Mouse (Mus musculus) mouse embryonic stem cell (cell line): Measurements from ENCODE around the gene Stxbp3.
"Not testable (repeated sequence)": the region's sequence is repeated elsewhere in the genome, so short reads cannot be mapped to it uniquely, and the experiment has no call there.

Source experiments
- in situ Hi-C, 2 experiments: fragments of 300-500 bp; cut with MboI; formaldehyde crosslinking; loops; 1 replicate in 1 of 2; 3 replicates in 1 of 2; pipeline ENCODE4 v1.14.3; 2019 to 2020; ENCODE audit warnings: low sequenced_read_pairs in 2 of 2, low pct_unique_long_range_greater_than_20kb in 1 of 2, mixed read lengths in 1 of 2; ENCODE audit not compliant: unreplicated experiment in 1 of 2

Gene Stxbp3

DNA sequence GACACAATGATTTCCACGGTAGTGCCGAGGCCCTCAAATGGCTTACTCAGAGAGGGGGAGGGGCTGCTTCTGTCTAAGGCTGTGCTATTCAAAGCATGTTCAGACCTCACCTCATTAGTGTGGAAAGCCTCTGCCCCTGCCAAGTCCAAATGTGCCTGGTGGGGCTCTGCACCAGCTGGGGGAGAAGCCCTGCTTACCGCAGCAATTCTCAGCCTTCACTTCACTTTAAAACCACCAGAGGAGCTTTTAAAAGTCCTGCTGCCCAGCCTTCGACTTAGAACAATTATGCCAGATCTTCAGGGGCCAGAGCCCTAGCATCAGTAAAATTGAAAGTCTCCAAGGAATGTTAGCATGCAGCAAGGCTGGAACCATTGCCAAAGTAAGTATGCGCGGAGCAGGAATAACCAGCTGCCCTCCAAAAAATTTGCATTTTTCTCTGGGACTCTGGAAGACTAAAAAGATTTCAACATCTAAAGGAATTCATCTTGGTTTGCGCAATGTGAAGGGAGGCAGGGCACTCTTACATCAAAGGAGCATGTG lies 18.0 kb upstream of the Stxbp3 start:
- in situ Hi-C loops, result no loop called here

DNA sequence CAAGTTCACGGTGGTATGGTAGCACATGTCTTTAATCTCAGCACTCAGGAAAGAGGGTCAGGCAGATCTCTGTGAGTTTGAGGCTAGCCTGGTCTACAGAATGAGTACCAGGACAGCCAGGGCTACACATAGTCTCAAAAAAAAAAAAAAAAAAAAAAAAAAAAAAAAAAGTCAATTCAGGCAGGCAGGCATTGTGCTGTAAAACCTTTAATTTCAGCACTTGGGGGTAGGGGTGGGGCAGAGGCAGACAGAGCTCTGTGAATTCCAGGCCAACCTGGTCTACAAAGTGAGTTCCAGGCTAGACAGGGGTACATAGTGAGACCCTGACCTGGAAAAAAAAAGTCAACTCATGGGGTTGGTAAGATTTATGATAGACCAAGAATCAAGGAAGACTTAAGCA lies 17.4 kb upstream of the Stxbp3 start:
- in situ Hi-C loops, result no loop called here

DNA sequence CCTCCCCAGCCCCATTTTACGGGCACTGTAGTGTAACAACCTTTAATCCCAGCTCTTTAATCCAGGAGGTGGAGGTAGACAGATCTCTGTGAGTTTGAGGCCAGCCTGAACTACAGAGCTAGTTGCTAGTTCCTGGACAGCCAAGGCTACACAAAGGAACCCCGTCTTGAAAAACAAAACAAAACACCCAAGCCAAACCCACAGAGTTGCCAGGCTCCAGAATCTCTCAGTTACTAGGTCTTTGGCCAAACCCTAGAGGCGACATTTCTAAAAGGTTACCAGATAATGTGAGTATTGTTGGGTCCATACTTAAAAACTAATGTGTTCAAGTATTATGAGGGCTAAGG lies 16.8 kb upstream of the Stxbp3 start:
- in situ Hi-C loops, result no loop called here

DNA sequence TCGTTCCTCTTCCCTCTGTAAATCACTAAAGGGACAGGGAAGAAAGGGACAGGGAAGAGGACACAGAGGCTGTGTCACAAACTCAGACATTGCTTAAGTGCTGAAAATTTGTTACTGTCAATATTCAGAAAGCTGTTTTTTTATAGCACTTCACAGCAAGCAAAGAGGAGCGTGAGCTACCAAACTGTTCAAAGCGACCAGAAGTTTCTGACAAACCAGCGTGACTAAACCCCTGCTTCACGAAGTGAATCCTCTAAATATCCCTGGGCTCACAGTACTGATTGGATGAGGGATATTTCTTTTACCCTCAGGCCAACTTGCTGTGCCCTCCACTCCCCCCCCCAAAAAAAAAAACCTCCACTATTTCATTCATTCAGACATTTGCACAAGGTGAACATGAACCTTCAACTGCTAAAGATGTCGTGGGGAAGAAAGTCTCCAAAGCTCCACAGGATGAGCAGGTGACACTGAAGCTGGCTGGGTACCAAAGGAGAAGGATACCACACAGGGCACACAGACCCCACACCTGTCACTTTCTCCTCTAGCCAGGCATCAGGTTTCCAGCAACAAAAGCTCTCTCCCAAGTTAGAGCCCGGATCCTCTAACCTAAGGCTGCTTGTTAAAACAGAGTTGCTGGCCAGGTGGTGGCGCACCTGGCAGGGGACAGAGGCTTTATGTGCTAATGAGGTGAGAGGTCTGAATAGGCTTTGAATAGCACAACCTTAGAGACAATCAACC lies 16.2 kb upstream of the Stxbp3 start:
- in situ Hi-C loops, result no loop called here

DNA sequence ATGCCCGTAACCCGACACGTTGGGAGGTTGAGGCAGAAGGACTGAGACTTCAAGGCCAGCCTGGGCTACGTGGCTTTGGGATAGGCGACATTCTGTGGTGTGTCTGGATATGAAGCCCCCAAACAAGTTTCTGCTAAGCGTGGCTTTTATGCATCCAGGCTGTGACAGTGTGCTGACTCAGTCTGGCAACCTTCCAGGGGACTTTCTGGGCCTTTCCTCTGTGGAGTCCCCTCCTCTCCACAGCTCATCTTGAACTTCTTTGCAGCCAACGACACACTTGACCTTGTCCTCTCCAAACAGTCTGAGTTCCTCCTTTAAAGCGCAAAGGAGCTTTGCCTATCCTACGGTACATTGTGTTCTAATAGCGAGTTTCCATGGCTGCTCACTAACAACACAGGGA lies 15.5 kb upstream of the Stxbp3 start:
- in situ Hi-C loops, result no loop called here

DNA sequence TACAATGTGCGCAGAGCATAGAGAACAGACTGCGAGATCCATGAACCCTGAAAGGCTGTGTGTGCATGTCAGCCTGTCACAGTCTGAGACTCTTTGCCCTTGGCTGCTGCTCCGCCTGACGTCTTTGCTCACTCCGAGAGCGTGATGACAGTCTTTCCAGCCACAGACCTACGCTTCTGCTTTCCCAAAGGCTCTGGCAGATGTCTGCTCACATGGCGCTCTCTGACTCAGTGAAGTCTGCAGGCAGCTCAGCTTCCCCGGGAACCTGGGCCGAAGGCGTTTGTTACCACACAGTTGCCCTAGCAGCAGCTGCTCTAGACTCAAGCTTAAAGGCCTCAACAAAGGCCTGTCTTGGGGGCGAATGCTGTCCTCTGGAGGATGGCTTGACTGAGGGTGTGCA lies 15.0 kb upstream of the Stxbp3 start:
- in situ Hi-C loops, result no loop called here

DNA sequence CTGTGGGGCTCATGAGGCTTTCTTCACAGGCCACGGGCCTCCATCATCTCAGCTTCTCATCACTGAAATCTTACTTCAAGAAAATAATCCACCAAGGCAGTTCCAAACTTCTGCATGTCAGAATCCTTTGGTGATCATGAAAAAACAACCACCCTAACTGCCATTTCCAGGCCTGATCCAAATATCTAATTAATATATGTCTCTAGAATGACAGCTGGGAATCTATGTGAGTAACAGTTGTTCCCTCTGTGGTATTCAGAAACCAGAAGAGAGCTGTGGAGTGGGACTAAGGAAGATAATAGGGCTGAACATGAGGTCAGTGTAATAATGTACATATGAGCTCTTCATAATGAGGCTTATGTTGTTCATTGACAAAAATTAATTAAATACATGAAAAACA lies 12.9 kb upstream of the Stxbp3 start:
- in situ Hi-C loops, result no loop called here

DNA sequence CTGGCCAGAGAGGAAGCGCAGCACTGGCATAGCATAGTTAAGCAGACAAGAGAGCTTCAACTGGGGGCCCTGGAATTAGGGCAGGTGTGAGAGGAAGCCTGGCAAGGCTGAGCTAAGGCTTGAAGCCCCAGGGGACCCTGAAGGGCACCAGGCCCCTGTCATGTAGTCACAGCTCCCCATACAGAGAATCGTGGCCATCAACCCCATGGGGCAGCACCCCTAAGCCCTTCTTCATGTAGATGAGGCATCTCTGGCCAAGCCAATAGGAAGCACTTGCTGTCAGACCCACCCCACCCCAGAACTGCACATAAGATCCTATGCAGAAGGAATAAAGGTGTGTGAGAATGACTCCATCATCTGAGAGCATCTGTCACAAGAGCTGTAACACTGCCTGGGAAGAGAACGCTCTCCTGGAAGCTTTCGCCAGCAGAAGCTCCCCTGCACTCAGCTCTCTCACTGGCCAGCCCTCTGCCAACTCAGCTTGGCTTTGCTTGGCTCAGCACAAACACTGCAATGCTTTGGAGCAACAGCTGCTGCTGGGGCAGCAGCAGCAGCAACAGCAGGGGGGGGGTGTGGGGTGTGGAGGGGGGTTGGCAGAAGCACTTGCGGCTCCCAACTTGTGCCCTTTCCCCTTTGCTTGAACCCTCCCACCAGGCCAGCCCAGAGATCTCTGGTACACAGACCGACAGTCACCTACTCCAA lies 11.8 kb upstream of the Stxbp3 start:
- in situ Hi-C loops, result no loop called here

DNA sequence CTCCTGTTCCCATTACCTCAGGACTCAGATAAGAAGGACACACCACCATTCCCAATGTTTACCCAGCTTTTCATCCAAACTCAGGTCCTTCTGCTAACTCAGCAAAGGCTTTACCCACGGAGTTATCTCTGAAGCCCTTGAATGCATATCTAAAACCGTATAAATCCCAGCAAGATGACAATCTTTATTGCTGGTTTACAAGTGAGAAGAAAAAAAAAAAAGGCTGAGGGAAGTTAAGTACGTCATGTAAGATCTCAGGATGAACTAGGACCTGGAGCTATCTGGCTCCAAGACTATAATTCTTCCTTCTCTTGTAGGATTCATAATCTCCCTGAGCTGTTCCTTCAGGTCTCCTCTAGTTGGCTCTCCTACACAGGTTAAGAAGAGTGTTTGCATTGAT lies 11.2 kb upstream of the Stxbp3 start:
- in situ Hi-C loops, result no loop called here

DNA sequence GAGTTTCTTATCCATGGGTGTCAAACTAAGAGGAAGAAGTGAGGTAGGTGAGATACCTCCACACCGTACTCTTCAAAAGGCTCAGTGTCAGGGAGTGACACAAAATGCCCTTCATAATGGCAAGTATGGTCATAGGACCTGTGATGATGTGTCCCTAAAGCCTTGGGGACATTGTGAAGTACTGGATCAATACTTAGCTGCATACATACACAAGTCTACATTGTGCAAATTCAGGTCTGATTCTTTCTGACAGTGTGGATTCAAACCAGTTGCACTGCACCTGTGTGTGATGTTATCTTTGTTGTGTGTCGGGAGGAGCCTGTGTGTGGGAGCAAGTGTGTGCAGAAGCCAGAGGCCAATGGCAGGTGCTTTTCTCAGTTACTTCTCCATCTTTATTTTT lies 10.7 kb upstream of the Stxbp3 start:
- in situ Hi-C loops, result no loop called here

DNA sequence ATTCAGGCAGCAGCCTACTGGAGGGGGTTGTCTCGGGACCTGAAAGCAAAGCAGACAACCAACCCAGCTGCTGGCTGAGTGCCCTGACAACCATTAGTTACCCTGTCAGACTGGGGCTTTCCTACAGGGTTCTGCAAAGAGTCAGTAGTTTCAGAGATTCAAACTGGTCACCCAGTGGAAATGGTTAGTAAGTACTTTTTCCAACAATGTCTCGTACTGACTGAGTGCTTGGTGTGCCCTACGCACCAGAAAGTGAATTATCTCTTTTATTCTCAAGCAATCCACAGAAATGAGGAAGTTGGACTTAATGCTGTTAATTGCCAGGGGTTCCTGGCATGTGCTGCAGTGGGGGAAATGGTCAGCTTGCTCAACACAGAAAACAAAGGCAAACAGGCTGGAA lies 10.2 kb upstream of the Stxbp3 start:
- in situ Hi-C loops, result no loop called here

DNA sequence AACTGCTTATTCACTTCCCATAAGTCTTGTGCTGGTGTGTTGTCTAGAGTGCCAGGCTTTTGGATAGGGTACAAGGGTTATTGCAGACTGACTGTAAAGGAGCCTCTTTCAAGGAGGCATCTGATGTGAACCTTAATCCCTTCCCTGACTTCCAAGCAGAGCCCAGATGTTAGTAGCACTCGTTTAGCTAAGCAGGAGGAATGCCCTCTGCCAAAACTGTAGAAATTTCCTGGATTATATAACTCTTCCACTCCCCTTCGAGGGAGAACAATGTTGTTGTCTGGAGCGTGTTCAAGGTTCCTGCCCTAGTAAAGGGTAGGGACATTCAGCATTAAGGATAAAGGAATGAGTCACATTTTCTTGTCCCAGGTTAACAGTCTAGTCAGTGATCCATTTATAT lies 6.3 kb upstream of the Stxbp3 start:
- in situ Hi-C loops, result no loop called here

DNA sequence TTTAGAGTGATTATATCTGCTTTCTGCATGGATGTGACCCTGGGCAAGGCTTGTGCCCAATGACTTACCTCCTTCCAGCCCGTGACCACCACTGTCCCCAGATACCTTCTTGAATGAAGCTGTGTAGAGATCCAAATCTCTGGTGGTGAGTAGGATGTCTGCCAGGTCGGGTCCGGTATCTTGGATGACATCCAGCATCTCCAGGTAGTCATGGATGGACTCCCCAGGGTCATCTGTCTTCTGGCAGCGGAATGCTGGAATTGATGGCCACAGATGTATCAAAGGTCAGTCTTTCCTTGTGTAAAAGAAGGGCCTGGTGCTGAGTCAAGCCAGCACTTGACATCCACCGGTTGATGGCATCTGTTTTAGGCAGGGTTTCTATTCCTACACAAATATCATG lies 4.2 kb upstream of the Stxbp3 start:
- in situ Hi-C loops, result no loop called here

DNA sequence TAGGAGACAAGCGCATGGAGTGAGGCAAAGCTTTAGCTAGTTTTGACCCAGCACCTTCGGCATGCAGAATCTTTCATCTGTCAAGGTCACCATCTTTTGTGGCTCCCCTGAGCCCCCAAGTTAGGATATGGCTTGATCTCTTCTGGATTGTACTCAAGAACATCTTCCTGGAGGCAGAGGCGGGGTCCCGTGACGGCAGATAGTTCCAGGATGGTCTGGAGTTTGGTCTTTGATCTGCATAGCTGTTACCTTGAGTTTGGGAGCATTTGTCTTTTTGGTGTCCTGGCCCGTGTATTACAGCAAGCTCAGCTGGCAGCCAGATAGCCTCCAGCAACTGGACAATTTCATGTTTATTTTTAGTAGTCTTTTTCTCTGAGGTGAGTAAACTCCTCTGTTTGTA lies 3.7 kb upstream of the Stxbp3 start:
- in situ Hi-C loops, result no loop called here

DNA sequence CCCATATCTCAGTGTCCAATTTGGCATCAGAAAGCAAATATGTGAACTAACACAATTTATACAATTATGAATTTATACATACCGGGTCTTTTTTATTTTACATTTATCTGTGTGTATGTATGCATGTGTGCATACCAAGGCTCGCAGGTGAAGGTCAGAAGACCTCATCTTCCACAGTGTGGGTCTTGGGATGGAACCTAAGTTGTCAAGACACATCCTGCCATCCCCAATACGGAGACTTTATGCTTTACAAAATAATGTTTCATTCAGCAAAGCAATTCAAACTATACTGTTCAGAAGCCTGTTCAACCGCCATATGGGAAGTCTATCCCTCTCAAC lies 359 bp upstream of the Stxbp3 start:
- in situ Hi-C loops, result no loop called here

DNA sequence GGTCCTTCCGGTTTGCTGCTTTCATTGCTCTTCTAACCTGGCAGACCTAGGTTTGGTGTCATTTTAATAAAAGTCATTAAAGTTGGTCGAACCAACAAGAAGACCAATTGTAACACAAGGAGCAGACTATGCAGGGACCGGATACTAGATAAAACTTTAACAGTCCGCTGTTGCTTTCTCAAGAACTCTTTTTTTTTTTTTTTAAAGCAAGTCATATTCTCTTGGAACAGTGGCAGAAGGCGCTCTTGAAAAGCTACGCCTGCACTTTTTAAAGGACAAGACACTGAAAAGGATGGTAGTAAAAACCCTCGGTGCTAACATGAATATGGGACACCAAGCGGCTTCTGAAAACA lies 703 bp downstream of the Stxbp3 start:
- in situ Hi-C loops, result no loop called here

DNA sequence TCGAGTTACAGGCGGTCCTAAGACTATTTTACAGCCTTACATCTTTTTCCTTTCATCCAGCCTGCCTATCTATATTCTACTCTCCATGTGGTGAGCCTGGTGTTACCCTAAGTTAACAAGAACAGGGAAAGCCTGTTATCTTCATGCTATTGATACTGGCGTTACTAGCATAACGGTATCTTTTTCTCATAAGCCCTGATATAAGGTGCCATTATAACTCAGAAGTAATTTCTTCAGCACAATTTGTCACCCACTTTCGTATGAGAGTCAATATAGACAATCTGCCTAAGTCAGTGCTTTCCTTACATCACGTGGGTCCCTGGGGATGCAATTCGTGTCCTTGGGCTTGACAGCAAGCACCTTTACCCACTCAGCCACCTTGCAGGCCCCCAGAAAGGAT lies 1.3 kb downstream of the Stxbp3 start:
- in situ Hi-C loops, result no loop called here

DNA sequence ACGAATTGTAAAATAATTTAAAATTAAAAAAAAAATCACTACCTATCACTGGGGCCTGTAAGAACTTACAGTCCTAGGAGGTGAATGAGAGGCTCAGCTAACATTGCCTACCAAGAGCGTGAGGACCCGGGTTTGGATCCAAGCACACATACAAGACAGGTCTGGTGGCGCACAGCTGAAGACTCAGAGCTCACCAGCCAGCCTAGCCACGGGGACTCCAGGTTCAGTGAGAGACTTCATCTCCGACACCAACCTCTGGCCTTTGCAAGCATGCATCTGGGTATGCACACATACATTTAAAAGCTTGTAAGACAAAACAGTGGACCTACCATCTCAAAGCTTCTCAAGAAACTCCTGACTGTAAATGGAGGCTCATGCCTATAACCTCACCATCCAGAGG lies 3.4 kb downstream of the Stxbp3 start:
- in situ Hi-C loops, result no loop called here

DNA sequence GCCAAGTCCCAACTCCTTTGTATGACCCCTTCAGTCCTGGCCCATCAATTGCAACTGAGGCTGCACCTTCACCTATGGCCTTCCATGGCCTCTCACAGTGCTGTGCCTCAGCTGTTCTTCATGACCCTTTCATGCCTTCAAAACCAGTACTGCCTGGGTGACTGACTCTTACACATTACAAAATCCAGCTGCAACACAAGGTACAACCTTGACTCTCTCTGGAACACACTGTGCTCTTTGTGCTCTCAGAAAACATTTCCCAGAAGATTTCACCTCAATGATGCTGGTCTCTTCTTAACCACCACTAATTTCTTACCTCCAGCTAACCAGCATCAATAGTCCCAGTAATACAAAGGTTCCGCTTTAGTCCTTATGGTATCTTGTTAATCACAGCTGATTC lies 6.6 kb downstream of the Stxbp3 start:
- in situ Hi-C loops, result not testable (repeated sequence)

DNA sequence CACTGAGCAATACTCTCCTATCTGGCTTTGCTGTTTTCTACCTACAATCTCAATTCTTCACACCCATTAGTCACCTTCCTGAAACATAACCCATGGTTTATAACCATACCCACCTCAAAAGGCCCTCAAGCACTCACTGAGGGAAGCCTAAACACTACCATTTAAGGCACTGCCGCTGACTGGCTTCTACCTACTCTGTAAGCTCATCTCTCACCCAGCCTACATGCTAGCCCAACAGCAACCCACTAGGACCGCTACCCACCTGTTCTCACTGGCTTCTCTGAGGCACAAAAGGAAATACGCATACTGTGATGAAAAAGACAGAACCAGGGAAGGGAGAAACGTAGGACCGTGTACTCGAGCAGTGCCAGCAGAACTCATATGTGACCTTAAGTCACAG lies 8.6 kb downstream of the Stxbp3 start:
- in situ Hi-C loops, result no loop called here
